Mouse (Mus musculus): ENCODE measurements around the gene Gm43552. TPM values are rescaled to one million over a fixed set of nuclear protein-coding genes. Genes with fewer than 3 reads are reported as not detected.
"Not testable (repeated sequence)": the region's sequence is repeated elsewhere in the genome, so short reads cannot be mapped to it uniquely, and the experiment has no call there.

Gene Gm43552
- polyA plus RNA-seq, 1 experiment from 2014 or later = not detected

DNA sequence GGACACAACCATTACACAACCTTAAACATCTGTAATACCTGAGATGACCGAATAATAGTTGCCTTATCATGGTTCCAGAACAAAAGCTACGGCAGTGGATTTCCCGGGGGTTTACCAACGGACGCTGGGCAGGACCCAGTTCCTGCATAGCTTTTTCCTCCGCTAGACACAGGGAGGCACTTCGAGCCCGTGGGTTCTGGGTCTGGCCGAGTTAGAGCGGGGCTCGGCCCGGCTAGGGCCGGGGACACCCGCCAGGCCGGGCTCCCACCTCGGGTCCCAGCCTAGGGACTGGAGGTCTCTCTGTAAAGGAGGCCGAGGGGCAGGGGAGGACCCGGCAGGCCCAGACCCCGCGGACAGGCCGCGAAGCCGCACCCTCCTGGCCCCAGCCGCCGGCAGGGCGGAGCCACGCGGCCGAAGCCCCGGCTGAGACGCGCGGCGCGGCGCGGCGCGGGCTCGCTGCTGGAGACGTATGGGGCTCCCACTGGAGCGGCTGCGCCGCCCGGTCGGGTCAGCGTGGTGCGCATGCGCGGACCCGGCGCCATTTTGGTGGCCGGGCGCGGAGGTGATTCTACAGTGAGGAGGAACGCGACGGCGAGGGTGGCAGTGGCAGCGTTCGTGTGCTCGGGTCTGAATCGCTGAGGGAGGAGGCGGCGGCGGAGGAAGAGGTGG, 44.3 kb upstream of the Gm43552 start, which contains the start of the genes Smim14 and Ube2k:
TSS of gene Smim14 (minus strand) at position 434 of the 669 bp plus-strand sequence.
TSS of gene Ube2k (plus strand) at position 483 of the 669 bp plus-strand sequence.
- no peaks in the 10 kb centered on the region for H3K36me3 ChIP-seq (ENCODE audit: insufficient read depth)
- peak within 1 kb of the TSS; percentile 99 for H3K27ac ChIP-seq (ENCODE audit: low read depth)
- H3K4me3 ChIP-seq (ENCODE audit: low read depth, low read length) = peak within 1 kb of the TSS; percentile 92
- no peaks in the 10 kb centered on the region for H3K27me3 ChIP-seq (ENCODE audit: insufficient read depth, low read length)
- H3K4me1 ChIP-seq (ENCODE audit: insufficient read depth) = 0 out of 2 replicates have a peak, but pooled peaks cover 6% of the 10 kb centered on the region
- peak within 1 kb of the TSS; percentile 97 for H3K9ac ChIP-seq
- TF ChIP-seq CTCF (IDR thresholded peaks at IDR 0.05; ENCODE audit: low read depth) = no peak
- H3K9me3 ChIP-seq (ENCODE audit: low read depth, low read length) = no peaks in the 10 kb centered on the region
- ATAC-seq (ENCODE audit: insufficient read depth) (peak; percentile 98), DNase-seq (peak; percentile 98)
- peak within 1 kb of the TSS; percentile 82 for H3K4me2 ChIP-seq
- WGBS = under 1% methylated on average over 62 of the region's 66 CpGs

DNA sequence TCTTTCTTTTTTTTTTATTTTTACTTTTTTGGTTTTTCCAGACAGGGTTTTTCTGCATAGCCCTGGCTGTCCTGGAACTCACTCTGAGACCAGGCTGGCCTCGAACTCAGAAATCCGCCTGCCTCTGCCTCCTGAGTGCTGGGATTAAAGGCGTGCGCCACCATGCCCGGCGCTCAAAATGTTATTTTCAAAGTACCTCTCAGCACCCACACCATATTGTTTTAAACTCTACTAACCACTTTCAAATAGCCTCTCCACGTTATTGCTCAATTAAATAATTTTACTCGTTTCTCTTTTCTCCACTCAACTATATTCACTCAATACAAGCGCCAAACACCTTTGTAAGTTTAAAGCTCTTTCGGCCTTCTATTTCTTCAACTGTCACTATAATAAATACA, 43.4 kb upstream of the Gm43552 start:
- H3K9ac ChIP-seq = peak overlapping the region; percentile 97
- not testable (repeated sequence) for H3K4me1 ChIP-seq (ENCODE audit: insufficient read depth); H3K36me3 ChIP-seq (ENCODE audit: insufficient read depth); DNase-seq; H3K27me3 ChIP-seq (ENCODE audit: insufficient read depth, low read length); ATAC-seq (ENCODE audit: insufficient read depth); H3K9me3 ChIP-seq (ENCODE audit: low read depth, low read length)
- peak overlapping the region; percentile 82 for H3K4me2 ChIP-seq
- WGBS = 77% methylated on average over 10 of the region's 10 CpGs
- peak overlapping the region; percentile 92 for H3K4me3 ChIP-seq (ENCODE audit: low read depth, low read length)
- H3K27ac ChIP-seq (ENCODE audit: low read depth) = peak overlapping the region; percentile 99

DNA sequence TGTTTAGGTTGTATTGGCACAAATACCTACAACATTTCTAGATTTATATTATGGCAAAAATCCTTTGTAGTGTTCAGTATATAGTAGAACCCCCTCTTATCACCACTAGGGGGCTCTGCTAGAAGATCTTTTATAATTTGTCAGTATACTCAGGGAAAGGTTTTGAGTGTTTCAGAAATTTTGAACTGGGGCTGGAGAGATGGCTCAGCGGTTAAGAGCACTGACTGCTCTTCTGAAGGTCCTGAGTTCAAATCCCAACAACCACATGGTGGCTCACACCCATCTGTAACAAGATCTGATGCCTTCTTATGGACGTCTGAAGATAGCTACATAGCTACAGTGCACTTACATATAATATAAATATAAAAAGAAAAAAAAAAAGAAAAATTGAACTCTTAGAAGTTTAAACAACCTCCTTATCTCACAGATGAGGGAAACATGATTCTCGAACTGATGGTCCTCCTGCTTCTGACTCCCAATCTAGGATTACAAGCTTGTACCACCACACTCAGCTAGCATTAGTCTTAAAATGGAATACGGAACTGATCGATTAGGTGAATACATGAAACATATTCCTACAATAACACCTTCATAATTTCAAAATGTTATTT, 42.9 kb upstream of the Gm43552 start:
- DNase-seq (peak; percentile 84), ATAC-seq (ENCODE audit: insufficient read depth) (no peak)
- Histone ChIP-seq H3K36me3 (ENCODE audit: insufficient read depth) (no peaks in the 10 kb centered on the region), H3K9ac (no peak overlapping the region), H3K4me1 (ENCODE audit: insufficient read depth) (0 out of 2 replicates have a peak, but pooled peaks cover 6% of the 10 kb centered on the region), H3K9me3 (ENCODE audit: low read depth, low read length) (no peaks in the 10 kb centered on the region), H3K4me2 (no peak overlapping the region), H3K27me3 (ENCODE audit: insufficient read depth, low read length) (no peaks in the 10 kb centered on the region), H3K4me3 (ENCODE audit: low read depth, low read length) (no peak overlapping the region), H3K27ac (ENCODE audit: low read depth) (no peak overlapping the region; the same call in 1 of the 2 replicates)
- 58% methylated on average over 5 of the region's 5 CpGs for WGBS
- peak; percentile 64 for TF ChIP-seq CTCF (IDR thresholded peaks at IDR 0.05; ENCODE audit: low read depth)

DNA sequence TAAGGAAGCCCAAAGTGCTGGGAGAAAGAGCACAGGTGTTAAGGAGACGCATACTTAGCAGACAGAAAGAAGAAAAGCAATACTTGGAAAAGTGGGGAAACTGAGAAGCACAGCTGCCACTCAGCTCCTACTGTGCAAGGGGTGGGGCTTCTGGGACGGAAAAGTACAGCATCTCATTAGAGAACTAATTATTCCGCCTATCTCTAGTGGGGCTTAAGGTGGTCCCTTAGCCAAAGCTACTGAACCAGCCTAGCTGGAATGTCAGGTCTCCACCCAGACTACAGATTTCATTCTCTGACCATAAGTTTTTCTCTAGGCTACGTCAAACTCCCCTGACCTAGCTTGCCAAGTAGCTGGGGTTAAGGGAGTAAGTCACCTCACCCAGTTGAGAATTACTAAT, 41.9 kb upstream of the Gm43552 start:
- H3K27me3 ChIP-seq (ENCODE audit: insufficient read depth, low read length) = no peaks in the 10 kb centered on the region
- H3K36me3 ChIP-seq (ENCODE audit: insufficient read depth) = no peaks in the 10 kb centered on the region
- DNase-seq = no peak
- WGBS = 62% methylated on average over 4 of the region's 4 CpGs
- H3K9ac ChIP-seq = no peak overlapping the region
- no peak overlapping the region for H3K4me2 ChIP-seq
- H3K9me3 ChIP-seq (ENCODE audit: low read depth, low read length) = no peaks in the 10 kb centered on the region
- ATAC-seq (ENCODE audit: insufficient read depth) = no peak
- H3K4me3 ChIP-seq (ENCODE audit: low read depth, low read length) = no peak overlapping the region
- no peak for TF ChIP-seq CTCF (IDR thresholded peaks at IDR 0.05; ENCODE audit: low read depth)
- H3K27ac ChIP-seq (ENCODE audit: low read depth) = 0 out of 2 replicates have a peak overlapping the region, but pooled peaks have one; percentile 30
- H3K4me1 ChIP-seq (ENCODE audit: insufficient read depth) = 0 out of 2 replicates have a peak, but pooled peaks cover 6% of the 10 kb centered on the region

DNA sequence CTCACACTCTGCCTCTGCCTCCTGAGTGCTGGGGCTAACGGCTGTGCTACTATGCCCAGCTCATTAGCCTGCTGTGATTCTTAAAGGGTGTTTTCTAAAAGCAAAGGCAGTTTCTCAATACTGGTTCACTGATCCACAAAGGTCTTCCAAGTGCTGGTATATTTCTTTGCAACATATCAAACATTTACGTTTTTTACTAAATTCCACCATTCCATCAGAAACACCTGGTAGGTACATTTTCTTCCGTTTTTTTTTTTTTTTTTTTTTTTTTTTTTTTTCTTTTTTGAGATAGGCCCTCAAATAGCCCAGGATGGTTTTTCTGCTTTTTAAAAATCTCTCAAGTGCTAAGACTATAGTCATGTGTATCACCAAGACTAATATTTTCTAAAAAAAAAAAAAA, 38.6 kb upstream of the Gm43552 start:
- H3K4me1 ChIP-seq (ENCODE audit: insufficient read depth) = no peaks in the 10 kb centered on the region
- no peak overlapping the region for H3K27ac ChIP-seq (ENCODE audit: low read depth)
- no peak overlapping the region for H3K9ac ChIP-seq
- H3K9me3 ChIP-seq (ENCODE audit: low read depth, low read length) = no peaks in the 10 kb centered on the region
- H3K36me3 ChIP-seq (ENCODE audit: insufficient read depth) = no peaks in the 10 kb centered on the region
- H3K4me2 ChIP-seq = no peak overlapping the region
- 64% methylated on average over 3 of the region's 3 CpGs for WGBS
- no peak for ATAC-seq (ENCODE audit: insufficient read depth)
- TF ChIP-seq CTCF (IDR thresholded peaks at IDR 0.05; ENCODE audit: low read depth) = no peak
- H3K27me3 ChIP-seq (ENCODE audit: insufficient read depth, low read length) = no peaks in the 10 kb centered on the region
- DNase-seq = no peak
- H3K4me3 ChIP-seq (ENCODE audit: low read depth, low read length) = no peak overlapping the region

DNA sequence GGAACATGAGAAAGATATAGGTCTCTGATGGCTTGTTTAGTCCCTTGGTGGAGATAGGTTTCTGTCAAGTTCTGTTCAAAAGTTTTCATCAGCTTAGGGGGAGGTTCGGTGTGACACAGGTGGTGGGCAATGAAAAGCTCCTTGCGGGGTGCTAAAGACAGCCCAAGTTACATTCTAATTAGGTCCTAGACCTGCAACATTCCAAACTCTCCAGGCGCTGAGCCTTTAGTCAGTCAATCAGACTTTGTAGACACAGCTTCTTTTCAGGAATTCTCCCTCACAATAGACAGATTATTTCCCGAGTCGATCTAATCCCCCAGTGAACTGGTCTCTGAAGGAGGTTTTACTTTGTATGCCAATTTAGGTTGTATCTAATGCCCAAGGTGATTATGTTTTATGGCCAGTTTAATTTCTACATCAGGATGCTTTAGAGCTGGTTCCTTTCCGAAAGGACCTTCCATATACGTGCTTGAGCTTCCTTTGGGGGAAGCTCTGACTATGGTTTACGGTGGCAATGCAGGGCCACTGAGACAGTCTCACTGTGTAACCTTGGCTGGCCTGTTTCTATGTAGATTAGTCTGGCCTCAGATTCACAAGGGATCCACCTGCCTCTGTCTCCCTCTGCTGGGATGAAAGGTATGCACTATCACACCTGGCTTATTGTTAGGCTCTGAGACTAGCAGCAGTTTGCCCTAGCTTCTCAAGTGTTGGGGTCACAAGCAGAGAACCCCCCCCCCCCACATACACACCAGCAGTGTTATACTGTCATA, 33.2 kb upstream of the Gm43552 start:
- H3K4me3 ChIP-seq (ENCODE audit: low read depth, low read length) = no peak overlapping the region
- no peaks in the 10 kb centered on the region for H3K36me3 ChIP-seq (ENCODE audit: insufficient read depth)
- WGBS = 23% methylated on average over 8 of the region's 8 CpGs

DNA sequence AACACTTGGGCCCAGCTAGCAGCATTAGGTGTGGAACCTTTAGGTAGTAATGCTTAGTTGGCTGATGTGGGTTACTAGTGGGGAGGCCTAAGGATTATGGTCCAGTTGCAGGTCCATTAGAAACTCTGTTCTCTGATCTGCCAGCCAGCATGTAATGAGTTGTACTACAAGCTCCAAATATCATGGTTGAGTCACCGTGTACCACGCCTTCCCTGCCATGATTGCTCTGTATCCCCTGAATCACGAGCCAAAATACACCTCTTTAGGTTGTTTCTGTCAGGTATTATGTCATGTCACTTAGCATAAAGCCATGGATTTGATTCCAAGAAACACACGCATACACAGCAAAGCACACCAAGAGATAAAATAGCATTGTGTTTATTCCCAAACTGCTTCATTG, 32.2 kb upstream of the Gm43552 start:
- no peak overlapping the region for H3K4me2 ChIP-seq
- WGBS = 77% methylated on average over 4 of the region's 4 CpGs
- no peak overlapping the region for H3K4me3 ChIP-seq (ENCODE audit: low read depth, low read length)
- DNase-seq (no peak), ATAC-seq (ENCODE audit: insufficient read depth) (no peak)
- H3K27me3 ChIP-seq (ENCODE audit: insufficient read depth, low read length) = no peaks in the 10 kb centered on the region
- H3K9ac ChIP-seq = no peak overlapping the region
- no peaks in the 10 kb centered on the region for H3K9me3 ChIP-seq (ENCODE audit: low read depth, low read length)
- no peaks in the 10 kb centered on the region for H3K4me1 ChIP-seq (ENCODE audit: insufficient read depth)
- no peak for TF ChIP-seq CTCF (IDR thresholded peaks at IDR 0.05; ENCODE audit: low read depth)
- H3K27ac ChIP-seq (ENCODE audit: low read depth) = no peak overlapping the region
- H3K36me3 ChIP-seq (ENCODE audit: insufficient read depth) = no peaks in the 10 kb centered on the region

More for the DNA sequence above, 33.2 kb upstream of the Gm43552 start:
- H3K4me1 ChIP-seq (ENCODE audit: insufficient read depth) = no peaks in the 10 kb centered on the region
- H3K9me3 ChIP-seq (ENCODE audit: low read depth, low read length) = no peaks in the 10 kb centered on the region
- no peak for ATAC-seq (ENCODE audit: insufficient read depth)
- DNase-seq = no peak
- H3K27me3 ChIP-seq (ENCODE audit: insufficient read depth, low read length) = no peaks in the 10 kb centered on the region
- H3K9ac ChIP-seq = no peak overlapping the region
- peak; percentile 44 for TF ChIP-seq CTCF (IDR thresholded peaks at IDR 0.05; ENCODE audit: low read depth)
- no peak overlapping the region for H3K27ac ChIP-seq (ENCODE audit: low read depth)
- no peak overlapping the region for H3K4me2 ChIP-seq

Measured in lung, embryonic 14.5 days (tissue).